Mouse (Mus musculus) embryonic facial prominence, embryonic 14.5 days (tissue): Measurements from ENCODE around the gene Sox10. TPM values are rescaled to one million over a fixed set of nuclear protein-coding genes. Genes with fewer than 3 reads are reported as not detected.

Experiments
- ATAC-seq: fragments of 200-750 bp; cut with Nextera tagmentation; 2 replicates; pipeline ENCODE4 v1.8.0; 2017; ENCODE audit warnings: low read depth, moderate number of reproducible peaks, moderate TSS enrichment
- DNase-seq: peaks from one replicate; pipeline ENCODE4 v3.0.0-alpha.2; 2015; ENCODE audit warnings: low spot score
- H3K27ac ChIP-seq: fragments of 300-500 bp; sonication (generic); replicated peaks from 2 replicates; pipeline ENCODE4 v1.5.1; 2014; ENCODE audit warnings: low read depth, mild to moderate bottlenecking, low read length, moderate library complexity
- H3K27me3 ChIP-seq: fragments of 300-500 bp; sonication (generic); replicated peaks from 2 replicates; pipeline ENCODE4 v1.6.1; 2014; ENCODE audit warnings: low read length; ENCODE audit not compliant: control insufficient read depth, insufficient read depth
- H3K36me3 ChIP-seq: fragments of 300-500 bp; sonication (generic); 2 replicates; pipeline ENCODE4 v1.6.1; 2014; ENCODE audit warnings: low read length, mixed read lengths; ENCODE audit not compliant: control insufficient read depth, insufficient read depth
- H3K4me1 ChIP-seq: fragments of 300-500 bp; sonication (generic); 2 replicates; pipeline ENCODE4 v1.6.1; 2014; ENCODE audit warnings: antibody characterized with exemption, low read length; ENCODE audit not compliant: control insufficient read depth, insufficient read depth
- H3K4me2 ChIP-seq: fragments of 300-500 bp; sonication (generic); 2 replicates; pipeline ENCODE4 v1.6.1; 2014; ENCODE audit warnings: low read depth, mild to moderate bottlenecking, low read length, moderate library complexity, mixed read lengths
- H3K4me3 ChIP-seq: fragments of 300-500 bp; sonication (generic); 2 replicates; pipeline ENCODE4 v1.5.1; 2014; ENCODE audit warnings: low read depth, mild to moderate bottlenecking, low read length
- H3K9ac ChIP-seq: fragments of 300-500 bp; sonication (generic); 2 replicates; pipeline ENCODE4 v1.6.1; 2014; ENCODE audit warnings: low read depth, mild to moderate bottlenecking, low read length, moderate library complexity, mixed read lengths
- H3K9me3 ChIP-seq: fragments of 300-500 bp; sonication (generic); 2 replicates; pipeline ENCODE4 v1.6.1; 2016; ENCODE audit warnings: low read length; ENCODE audit not compliant: control insufficient read depth
- WGBS: fragments of 180-500 bp; shearing (Covaris S2); extraction: QIAGEN DNeasy Blood & Tissue Kit; methylation state at CpG from one replicate; pipeline ENCODE4 v1.1.7; 2014; 5-methylcytosine and 5-hydroxymethylcytosine counted together
- polyA plus RNA-seq: library from polyadenylated mRNA; unstranded; fragments of >200 nt; fragmentation: Nextera tagmentation; extraction: Ambion mirVana; gene quantifications from 2 replicates; pipeline ENCODE4 v1.2.1, GENCODE M21; 2014

The Sox10 gene
- polyA plus RNA-seq, 1 experiment from 2014 or later = 17.7 TPM

GRCm38 (mm10) chr15:79185213-79185612, 20.2 kb upstream of the Sox10 start:
- peak; percentile 47 for DNase-seq
- Histone ChIP-seq H3K9ac (no peak overlapping the region), H3K27me3 (no peaks in the 10 kb centered on the region), H3K36me3 (no peaks in the 10 kb centered on the region), H3K27ac (no peak overlapping the region), H3K4me2 (no peak overlapping the region), H3K4me1 (no peaks in the 10 kb centered on the region), H3K9me3 (no peaks in the 10 kb centered on the region), H3K4me3 (no peak overlapping the region)
- no peak for ATAC-seq
- 69% methylated on average over 10 of the region's 10 CpGs for WGBS

GRCm38 (mm10) chr15:79176905-79177304, 11.9 kb upstream of the Sox10 start:
- Histone ChIP-seq H3K27me3 (no peaks in the 10 kb centered on the region), H3K9ac (no peak overlapping the region), H3K4me2 (no peak overlapping the region), H3K27ac (no peak overlapping the region), H3K4me1 (no peaks in the 10 kb centered on the region), H3K36me3 (no peaks in the 10 kb centered on the region), H3K9me3 (no peaks in the 10 kb centered on the region), H3K4me3 (no peak overlapping the region)
- no peak for DNase-seq
- ATAC-seq = peak; percentile 62
- WGBS = 47% methylated on average over 6 of the region's 6 CpGs

GRCm38 (mm10) chr15:79166712-79167111, 1.7 kb upstream of the Sox10 start:
- peak; percentile 33 for DNase-seq
- WGBS = 50% methylated on average over 8 of the region's 8 CpGs
- Histone ChIP-seq H3K4me3 (no peak overlapping the region), H3K4me2 (0 out of 2 replicates have a peak overlapping the region, but pooled peaks have one; percentile 1), H3K27me3 (peaks cover 41% of the 10 kb centered on the region), H3K4me1 (0 out of 2 replicates have a peak, but pooled peaks cover 2% of the 10 kb centered on the region), H3K9me3 (no peaks in the 10 kb centered on the region), H3K36me3 (no peaks in the 10 kb centered on the region), H3K27ac (no peak overlapping the region), H3K9ac (no peak overlapping the region)
- ATAC-seq = no peak

- H3K4me2 ChIP-seq = peak overlapping the region; percentile 42; the same call in 1 of the 2 replicates
- no peak for DNase-seq
- no peak for ATAC-seq
- H3K9ac ChIP-seq = peak overlapping the region; percentile 42; the same call in 1 of the 2 replicates
- H3K36me3 ChIP-seq = no peaks in the 10 kb centered on the region
- no peak overlapping the region for H3K27ac ChIP-seq
- H3K4me1 ChIP-seq = 0 out of 2 replicates have a peak, but pooled peaks cover 2% of the 10 kb centered on the region
- H3K27me3 ChIP-seq = peaks cover 46% of the 10 kb centered on the region
- 11% methylated on average over 11 of the region's 15 CpGs for WGBS
- no peaks in the 10 kb centered on the region for H3K9me3 ChIP-seq
- peak overlapping the region; percentile 34 for H3K4me3 ChIP-seq
These were observed 789 bp downstream of the Sox10 start for GRCm38 (mm10) chr15:79164251-79164650.

GRCm38 (mm10) chr15:79162822-79163221, 2.2 kb downstream of the Sox10 start:
- Histone ChIP-seq H3K9me3 (no peaks in the 10 kb centered on the region), H3K4me3 (peak overlapping the region; percentile 34), H3K4me2 (peak overlapping the region; percentile 42), H3K9ac (peak overlapping the region; percentile 42; the same call in 1 of the 2 replicates), H3K27ac (no peak overlapping the region), H3K27me3 (peaks cover 46% of the 10 kb centered on the region), H3K36me3 (no peaks in the 10 kb centered on the region), H3K4me1 (0 out of 2 replicates have a peak, but pooled peaks cover 2% of the 10 kb centered on the region)
- no peak for DNase-seq
- ATAC-seq = no peak
- WGBS = 21% methylated on average over 13 of the region's 14 CpGs

- 57% methylated on average over 7 of the region's 7 CpGs for WGBS
- no peaks in the 10 kb centered on the region for H3K9me3 ChIP-seq
- peak overlapping the region; percentile 42; the same call in 1 of the 2 replicates for H3K4me2 ChIP-seq
- H3K36me3 ChIP-seq = no peaks in the 10 kb centered on the region
- DNase-seq (no peak), ATAC-seq (no peak)
- peaks cover 46% of the 10 kb centered on the region for H3K27me3 ChIP-seq
- H3K27ac ChIP-seq = no peak overlapping the region
- 0 out of 2 replicates have a peak, but pooled peaks cover 2% of the 10 kb centered on the region for H3K4me1 ChIP-seq
- peak overlapping the region; percentile 34 for H3K4me3 ChIP-seq
- H3K9ac ChIP-seq = peak overlapping the region; percentile 37; the same call in 1 of the 2 replicates
These were observed 2.7 kb downstream of the Sox10 start for GRCm38 (mm10) chr15:79162301-79162700.

GRCm38 (mm10) chr15:79155572-79155971, 9.5 kb downstream of the Sox10 start:
- Histone ChIP-seq H3K36me3 (peaks cover 20% of the 10 kb centered on the region), H3K27me3 (no peaks in the 10 kb centered on the region), H3K9ac (no peak overlapping the region), H3K4me2 (no peak overlapping the region), H3K4me1 (no peaks in the 10 kb centered on the region), H3K27ac (no peak overlapping the region), H3K4me3 (no peak overlapping the region), H3K9me3 (no peaks in the 10 kb centered on the region)
- WGBS = 34% methylated on average over 3 of the region's 3 CpGs
- no peak for ATAC-seq
- no peak for DNase-seq

GRCm38 (mm10) chr15:79152709-79153108, 12.3 kb downstream of the Sox10 start:
- ATAC-seq (no peak), DNase-seq (peak; percentile 41)
- no peaks in the 10 kb centered on the region for H3K27me3 ChIP-seq
- peaks cover 40% of the 10 kb centered on the region for H3K36me3 ChIP-seq
- 48% methylated on average over 6 of the region's 6 CpGs for WGBS
- no peak overlapping the region for H3K4me2 ChIP-seq
- H3K9me3 ChIP-seq = no peaks in the 10 kb centered on the region
- H3K27ac ChIP-seq = peak overlapping the region; percentile 68
- H3K4me3 ChIP-seq = no peak overlapping the region
- no peaks in the 10 kb centered on the region for H3K4me1 ChIP-seq
- no peak overlapping the region for H3K9ac ChIP-seq

- H3K9ac ChIP-seq = no peak overlapping the region
- 26% methylated on average over 8 of the region's 8 CpGs for WGBS
- peak overlapping the region; percentile 68 for H3K27ac ChIP-seq
- H3K4me3 ChIP-seq = no peak overlapping the region
- peaks cover 48% of the 10 kb centered on the region for H3K36me3 ChIP-seq
- DNase-seq (peak; percentile 76), ATAC-seq (peak; percentile 50)
- no peak overlapping the region for H3K4me2 ChIP-seq
- H3K27me3 ChIP-seq = no peaks in the 10 kb centered on the region
- no peaks in the 10 kb centered on the region for H3K9me3 ChIP-seq
- H3K4me1 ChIP-seq = no peaks in the 10 kb centered on the region
These were observed 13.2 kb downstream of the Sox10 start for GRCm38 (mm10) chr15:79151881-79152280.
